Mouse (Mus musculus): ENCODE measurements around the gene Srp72. TPM values are rescaled to one million over a fixed set of nuclear protein-coding genes. Genes with fewer than 3 reads are reported as not detected.
A peak's percentile ranks its signal among the peaks of the same experiment; 100 is the strongest.
"Not testable (repeated sequence)": the region's sequence is repeated elsewhere in the genome, so short reads cannot be mapped to it uniquely, and the experiment has no call there.

Srp72 gene
- polyA plus RNA-seq, 1 experiment from 2014 or later, result 92.3 TPM

DNA sequence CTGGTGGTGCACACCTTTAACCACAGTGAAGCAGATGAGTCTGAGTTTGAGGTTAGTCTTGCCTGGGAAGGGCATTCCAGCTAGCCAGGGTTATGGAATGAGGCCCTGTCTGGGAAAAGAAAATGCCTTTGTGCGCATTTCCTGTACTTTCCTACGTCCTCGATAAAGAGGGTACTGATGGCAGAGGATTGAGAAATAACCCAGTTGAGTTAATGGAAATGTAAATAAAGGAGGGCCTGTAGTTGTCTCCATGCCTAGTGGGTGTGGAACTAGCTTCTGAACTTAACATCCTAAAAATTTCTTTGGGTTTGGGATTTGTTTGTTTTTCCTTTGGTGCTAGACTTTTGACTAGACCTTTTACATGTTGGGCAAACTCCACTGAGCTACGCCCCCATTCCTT, 19.0 kb upstream of the Srp72 start:
- Histone ChIP-seq H3K4me1 (ENCODE audit: control insufficient read depth, insufficient read depth, low read length) (peaks cover 9% of the 10 kb centered on the region; the same call in 1 of the 2 replicates), H3K4me3 (ENCODE audit: low read depth, low read length) (no peak overlapping the region), H3K4me2 (ENCODE audit: low read length) (no peak overlapping the region), H3K9ac (ENCODE audit: low read length) (no peak overlapping the region), H3K9me3 (replicated peaks; ENCODE audit: control insufficient read depth, low read length) (no peaks in the 10 kb centered on the region), H3K36me3 (ENCODE audit: control insufficient read depth, insufficient read depth, low read length) (peaks cover 43% of the 10 kb centered on the region), H3K27ac (ENCODE audit: low read depth, low read length) (no peak overlapping the region), H3K27me3 (replicated peaks; ENCODE audit: control insufficient read depth, insufficient read depth, low read length) (no peaks in the 10 kb centered on the region)
- 91% methylated on average over 4 of the region's 4 CpGs for WGBS
- DNase-seq (ENCODE audit: low spot score) (no peak), ATAC-seq (no peak)

DNA sequence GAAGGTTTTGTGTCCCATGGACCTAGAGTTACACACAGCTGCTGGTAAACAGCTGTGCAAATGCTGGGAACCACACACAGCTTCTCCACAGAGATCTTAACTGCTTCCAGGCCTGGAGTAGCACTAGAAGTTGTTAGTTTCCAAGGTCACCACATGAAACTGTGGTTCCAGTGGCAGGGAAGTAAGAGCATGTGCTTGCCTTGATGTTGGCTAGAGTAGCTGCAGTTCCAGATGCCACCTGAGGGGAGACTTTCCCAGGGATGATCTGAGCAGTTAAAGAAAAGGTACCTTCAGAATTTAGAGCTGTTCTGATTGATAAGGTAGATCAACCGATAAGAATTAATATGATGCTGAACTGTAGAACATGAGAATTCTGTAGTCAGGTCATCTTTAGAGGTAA, 16.5 kb upstream of the Srp72 start:
- no peak overlapping the region for H3K4me3 ChIP-seq (ENCODE audit: low read depth, low read length)
- ATAC-seq, result no peak
- H3K9me3 ChIP-seq (replicated peaks; ENCODE audit: control insufficient read depth, low read length), result no peaks in the 10 kb centered on the region
- H3K27ac ChIP-seq (ENCODE audit: low read depth, low read length), result no peak overlapping the region
- no peak overlapping the region for H3K4me2 ChIP-seq (ENCODE audit: low read length)
- WGBS, result 92% methylated on average over 1 of the region's 1 CpGs
- DNase-seq (ENCODE audit: low spot score), result no peak
- peaks cover 67% of the 10 kb centered on the region for H3K36me3 ChIP-seq (ENCODE audit: control insufficient read depth, insufficient read depth, low read length)
- no peak overlapping the region for H3K9ac ChIP-seq (ENCODE audit: low read length)
- no peaks in the 10 kb centered on the region for H3K4me1 ChIP-seq (ENCODE audit: control insufficient read depth, insufficient read depth, low read length)
- no peaks in the 10 kb centered on the region for H3K27me3 ChIP-seq (replicated peaks; ENCODE audit: control insufficient read depth, insufficient read depth, low read length)

DNA sequence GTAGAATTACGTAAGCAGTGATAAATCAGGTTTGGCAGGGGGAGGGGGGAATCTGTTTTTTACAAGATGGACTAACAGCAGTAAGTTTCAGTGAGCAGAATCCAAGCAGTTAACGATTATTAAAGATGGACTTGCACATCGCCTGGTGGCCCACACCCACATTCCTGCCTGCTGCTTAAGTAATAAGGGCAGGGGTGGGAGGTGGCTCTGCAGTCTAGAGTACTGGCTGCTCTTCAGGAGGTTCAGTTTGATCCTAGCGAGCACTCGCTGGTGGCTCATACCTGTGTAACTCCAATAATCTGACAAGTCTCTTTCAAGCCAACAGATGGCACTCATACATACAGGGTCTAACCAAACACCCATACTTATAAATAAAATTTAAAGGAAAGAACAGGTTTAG, 14.9 kb upstream of the Srp72 start:
- Histone ChIP-seq H3K9me3 (replicated peaks; ENCODE audit: control insufficient read depth, low read length) (no peaks in the 10 kb centered on the region), H3K27me3 (replicated peaks; ENCODE audit: control insufficient read depth, insufficient read depth, low read length) (no peaks in the 10 kb centered on the region), H3K9ac (ENCODE audit: low read length) (no peak overlapping the region), H3K4me2 (ENCODE audit: low read length) (no peak overlapping the region), H3K27ac (ENCODE audit: low read depth, low read length) (no peak overlapping the region), H3K36me3 (ENCODE audit: control insufficient read depth, insufficient read depth, low read length) (peaks cover 79% of the 10 kb centered on the region), H3K4me3 (ENCODE audit: low read depth, low read length) (no peak overlapping the region), H3K4me1 (ENCODE audit: control insufficient read depth, insufficient read depth, low read length) (no peaks in the 10 kb centered on the region)
- ATAC-seq (no peak), DNase-seq (ENCODE audit: low spot score) (no peak)
- 82% methylated on average over 5 of the region's 5 CpGs for WGBS

DNA sequence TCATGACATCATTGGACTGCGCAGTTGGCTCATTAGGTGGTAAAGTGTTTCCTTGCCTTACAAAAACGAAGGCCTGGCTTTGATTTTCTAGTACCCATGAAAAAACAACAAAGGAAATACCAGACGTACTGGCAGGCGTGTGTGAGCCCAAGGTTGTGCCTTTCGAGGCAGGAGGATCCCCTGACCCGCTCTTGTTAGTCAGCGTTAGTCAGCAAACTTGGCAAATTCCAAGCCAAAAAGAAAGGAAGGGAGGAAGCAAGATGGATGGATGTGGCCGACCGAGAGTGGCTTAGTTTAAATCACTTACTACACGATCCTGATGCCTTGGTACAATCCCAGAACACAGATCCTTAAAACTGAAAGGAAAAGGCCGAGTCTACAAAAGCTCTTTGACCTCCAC, 11.9 kb upstream of the Srp72 start:
- no peak for ATAC-seq
- 88% methylated on average over 11 of the region's 11 CpGs for WGBS
- H3K4me2 ChIP-seq (ENCODE audit: low read length), result no peak overlapping the region
- peaks cover 87% of the 10 kb centered on the region for H3K36me3 ChIP-seq (ENCODE audit: control insufficient read depth, insufficient read depth, low read length)
- no peaks in the 10 kb centered on the region for H3K4me1 ChIP-seq (ENCODE audit: control insufficient read depth, insufficient read depth, low read length)
- no peak overlapping the region for H3K4me3 ChIP-seq (ENCODE audit: low read depth, low read length)
- no peak overlapping the region for H3K27ac ChIP-seq (ENCODE audit: low read depth, low read length)
- H3K27me3 ChIP-seq (replicated peaks; ENCODE audit: control insufficient read depth, insufficient read depth, low read length), result no peaks in the 10 kb centered on the region
- H3K9ac ChIP-seq (ENCODE audit: low read length), result no peak overlapping the region
- no peaks in the 10 kb centered on the region for H3K9me3 ChIP-seq (replicated peaks; ENCODE audit: control insufficient read depth, low read length)
- no peak for DNase-seq (ENCODE audit: low spot score)

DNA sequence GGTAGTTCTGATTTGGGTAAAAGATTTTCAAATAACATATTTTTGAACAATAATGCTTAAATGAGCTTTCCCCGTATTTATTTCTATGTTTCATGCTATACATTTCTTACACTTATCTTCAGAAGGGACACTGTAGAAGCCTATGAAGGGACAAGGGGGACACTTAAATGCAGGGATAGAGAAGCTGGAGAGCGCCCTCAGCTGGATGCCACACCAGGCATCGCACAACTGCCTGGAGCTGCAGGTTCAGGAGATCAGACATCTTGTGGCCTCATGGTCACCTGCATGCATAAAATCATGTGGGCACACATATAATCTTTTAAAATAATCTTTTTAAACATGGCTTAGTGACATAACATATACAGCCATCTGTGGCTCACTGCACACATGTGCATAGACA, 9.8 kb upstream of the Srp72 start:
- H3K9ac ChIP-seq (ENCODE audit: low read length), result no peak overlapping the region
- no peaks in the 10 kb centered on the region for H3K4me1 ChIP-seq (ENCODE audit: control insufficient read depth, insufficient read depth, low read length)
- H3K36me3 ChIP-seq (ENCODE audit: control insufficient read depth, insufficient read depth, low read length), result peaks cover 88% of the 10 kb centered on the region
- H3K27me3 ChIP-seq (replicated peaks; ENCODE audit: control insufficient read depth, insufficient read depth, low read length), result no peaks in the 10 kb centered on the region
- no peak overlapping the region for H3K4me3 ChIP-seq (ENCODE audit: low read depth, low read length)
- H3K9me3 ChIP-seq (replicated peaks; ENCODE audit: control insufficient read depth, low read length), result no peaks in the 10 kb centered on the region
- no peak overlapping the region for H3K4me2 ChIP-seq (ENCODE audit: low read length)
- no peak for DNase-seq (ENCODE audit: low spot score)
- no peak overlapping the region for H3K27ac ChIP-seq (ENCODE audit: low read depth, low read length)
- 88% methylated on average over 3 of the region's 3 CpGs for WGBS
- ATAC-seq, result no peak

DNA sequence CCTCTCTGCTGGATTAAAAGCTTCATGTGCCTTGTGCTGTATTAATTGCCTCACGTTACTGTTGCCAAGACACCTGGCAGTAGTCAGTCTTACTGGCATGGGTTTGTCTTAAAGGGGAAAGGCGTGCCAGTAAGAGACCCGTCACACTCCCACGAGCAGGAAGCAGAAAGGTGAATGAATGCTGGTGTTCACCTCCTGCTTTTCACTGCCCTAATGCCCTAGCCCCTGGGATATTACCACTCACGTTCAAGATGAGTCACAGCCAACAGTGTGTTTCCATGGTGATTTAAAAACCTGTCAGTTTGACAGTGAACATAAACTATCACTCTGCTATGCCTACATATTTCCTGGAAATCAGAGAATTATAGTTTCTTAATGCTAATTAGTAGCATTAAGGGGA, 5.2 kb upstream of the Srp72 start:
- Histone ChIP-seq H3K36me3 (ENCODE audit: control insufficient read depth, insufficient read depth, low read length) (peaks cover 51% of the 10 kb centered on the region), H3K9ac (ENCODE audit: low read length) (no peak overlapping the region), H3K4me2 (ENCODE audit: low read length) (no peak overlapping the region), H3K27me3 (replicated peaks; ENCODE audit: control insufficient read depth, insufficient read depth, low read length) (no peaks in the 10 kb centered on the region), H3K4me3 (ENCODE audit: low read depth, low read length) (no peak overlapping the region), H3K9me3 (replicated peaks; ENCODE audit: control insufficient read depth, low read length) (no peaks in the 10 kb centered on the region), H3K27ac (ENCODE audit: low read depth, low read length) (no peak overlapping the region), H3K4me1 (ENCODE audit: control insufficient read depth, insufficient read depth, low read length) (peaks cover 6% of the 10 kb centered on the region)
- DNase-seq (ENCODE audit: low spot score) (no peak), ATAC-seq (no peak)
- 71% methylated on average over 5 of the region's 5 CpGs for WGBS

DNA sequence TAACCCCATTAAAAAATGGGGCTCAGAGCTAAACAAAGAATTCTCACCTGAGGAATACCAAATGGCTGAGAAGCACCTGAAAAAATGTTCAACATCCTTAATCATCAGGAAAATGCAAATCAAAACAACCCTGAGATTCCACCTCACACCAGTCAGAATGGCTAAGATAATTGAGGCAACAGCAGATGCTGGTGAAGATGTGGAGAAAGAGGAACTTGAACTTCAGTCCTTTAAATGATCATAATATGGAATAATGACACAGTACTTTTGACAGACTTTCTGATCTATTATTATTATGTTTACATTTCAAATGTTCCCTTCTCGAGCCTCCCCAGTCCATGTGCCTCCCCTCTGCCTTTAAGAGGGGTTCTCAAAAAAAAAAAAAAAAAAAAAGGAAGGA, 3.4 kb upstream of the Srp72 start:
- H3K9me3 ChIP-seq (replicated peaks; ENCODE audit: control insufficient read depth, low read length); H3K4me3 ChIP-seq (ENCODE audit: low read depth, low read length); H3K4me2 ChIP-seq (ENCODE audit: low read length); H3K27me3 ChIP-seq (replicated peaks; ENCODE audit: control insufficient read depth, insufficient read depth, low read length); H3K27ac ChIP-seq (ENCODE audit: low read depth, low read length); H3K9ac ChIP-seq (ENCODE audit: low read length); DNase-seq (ENCODE audit: low spot score); ATAC-seq: not testable (repeated sequence)
- WGBS, result 81% methylated on average over 1 of the region's 1 CpGs
- peaks cover 35% of the 10 kb centered on the region for H3K36me3 ChIP-seq (ENCODE audit: control insufficient read depth, insufficient read depth, low read length)
- peaks cover 13% of the 10 kb centered on the region for H3K4me1 ChIP-seq (ENCODE audit: control insufficient read depth, insufficient read depth, low read length)

DNA sequence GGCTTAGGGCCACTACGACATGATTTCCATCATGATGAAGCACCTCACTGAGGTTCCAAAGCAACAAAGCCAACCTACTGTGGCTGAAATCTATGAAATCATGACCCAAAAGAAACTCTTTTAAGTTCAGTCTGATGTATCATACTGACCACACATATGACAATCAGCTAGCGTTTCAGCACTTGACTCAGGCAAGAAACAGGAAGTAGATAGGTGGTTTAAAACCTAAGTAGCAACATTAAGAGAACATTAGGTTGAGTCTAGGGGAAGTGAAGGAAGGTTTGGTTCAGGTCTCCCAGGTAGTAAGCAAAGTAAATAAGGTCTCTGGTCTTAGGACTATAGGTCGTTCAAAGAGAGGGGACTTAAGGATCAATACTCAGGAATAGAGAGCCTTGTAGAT, 995 bp upstream of the Srp72 start:
- no peaks in the 10 kb centered on the region for H3K9me3 ChIP-seq (replicated peaks; ENCODE audit: control insufficient read depth, low read length)
- no peak for DNase-seq (ENCODE audit: low spot score)
- H3K36me3 ChIP-seq (ENCODE audit: control insufficient read depth, insufficient read depth, low read length), result peaks cover 29% of the 10 kb centered on the region
- no peaks in the 10 kb centered on the region for H3K27me3 ChIP-seq (replicated peaks; ENCODE audit: control insufficient read depth, insufficient read depth, low read length)
- peak overlapping the region; percentile 90 for H3K4me3 ChIP-seq (ENCODE audit: low read depth, low read length)
- ATAC-seq, result no peak
- H3K27ac ChIP-seq (ENCODE audit: low read depth, low read length), result no peak overlapping the region
- peaks cover 13% of the 10 kb centered on the region for H3K4me1 ChIP-seq (ENCODE audit: control insufficient read depth, insufficient read depth, low read length)
- H3K9ac ChIP-seq (ENCODE audit: low read length), result peak overlapping the region; percentile 83
- WGBS, result 74% methylated on average over 3 of the region's 3 CpGs
- H3K4me2 ChIP-seq (ENCODE audit: low read length), result peak overlapping the region; percentile 94

DNA sequence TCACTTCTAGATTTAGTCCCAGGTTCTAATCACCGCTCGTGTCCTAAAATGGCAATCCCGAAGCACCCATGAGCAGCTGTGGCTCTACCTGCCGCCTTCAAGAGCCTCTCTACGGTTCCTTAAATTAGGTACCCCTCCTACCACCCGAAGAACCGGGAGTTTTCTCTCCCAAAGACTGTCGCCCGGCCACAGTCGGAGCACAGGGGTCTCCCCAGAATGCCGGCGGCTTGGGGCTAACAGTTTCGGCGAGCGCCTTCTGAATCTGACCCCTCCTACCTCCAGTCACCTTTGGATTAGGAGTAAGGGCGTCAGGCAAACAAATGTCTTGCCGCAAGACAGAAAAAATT, 303 bp upstream of the Srp72 start:
- no peaks in the 10 kb centered on the region for H3K27me3 ChIP-seq (replicated peaks; ENCODE audit: control insufficient read depth, insufficient read depth, low read length)
- peaks cover 28% of the 10 kb centered on the region for H3K36me3 ChIP-seq (ENCODE audit: control insufficient read depth, insufficient read depth, low read length)
- peak overlapping the region; percentile 83 for H3K9ac ChIP-seq (ENCODE audit: low read length)
- no peak for DNase-seq (ENCODE audit: low spot score)
- H3K4me3 ChIP-seq (ENCODE audit: low read depth, low read length), result peak overlapping the region; percentile 90
- H3K4me1 ChIP-seq (ENCODE audit: control insufficient read depth, insufficient read depth, low read length), result peaks cover 13% of the 10 kb centered on the region
- WGBS, result 5% methylated on average over 17 of the region's 17 CpGs
- no peaks in the 10 kb centered on the region for H3K9me3 ChIP-seq (replicated peaks; ENCODE audit: control insufficient read depth, low read length)
- H3K4me2 ChIP-seq (ENCODE audit: low read length), result peak overlapping the region; percentile 94
- H3K27ac ChIP-seq (ENCODE audit: low read depth, low read length), result no peak overlapping the region
- ATAC-seq, result peak; percentile 64; the same call in 1 of the 2 replicates

All from forebrain, embryonic 14.5 days (tissue).